Mouse (Mus musculus): Measurements from ENCODE around the gene Sumo3.

GRCm38 (mm10) chr10:77629163-77629562 is 23.3 kb downstream of the Sumo3 start:
- no peak for TF ChIP-seq GATA1 (IDR thresholded peaks at IDR 0.05; ENCODE audit: low read length)
- TF ChIP-seq TAL1 (IDR thresholded peaks at IDR 0.05; ENCODE audit: low read length) = no peak

All from erythroblast, embryonic 14.5 days (primary cell).